Mouse (Mus musculus): Measurements from ENCODE around the gene Gcdh. TPM values are rescaled to one million over a fixed set of nuclear protein-coding genes. Genes with fewer than 3 reads are reported as not detected.

The Gcdh gene
- total and polyA plus RNA-seq, 2 experiments from 2014 or later: 33.5 to 45.5 TPM

DNA sequence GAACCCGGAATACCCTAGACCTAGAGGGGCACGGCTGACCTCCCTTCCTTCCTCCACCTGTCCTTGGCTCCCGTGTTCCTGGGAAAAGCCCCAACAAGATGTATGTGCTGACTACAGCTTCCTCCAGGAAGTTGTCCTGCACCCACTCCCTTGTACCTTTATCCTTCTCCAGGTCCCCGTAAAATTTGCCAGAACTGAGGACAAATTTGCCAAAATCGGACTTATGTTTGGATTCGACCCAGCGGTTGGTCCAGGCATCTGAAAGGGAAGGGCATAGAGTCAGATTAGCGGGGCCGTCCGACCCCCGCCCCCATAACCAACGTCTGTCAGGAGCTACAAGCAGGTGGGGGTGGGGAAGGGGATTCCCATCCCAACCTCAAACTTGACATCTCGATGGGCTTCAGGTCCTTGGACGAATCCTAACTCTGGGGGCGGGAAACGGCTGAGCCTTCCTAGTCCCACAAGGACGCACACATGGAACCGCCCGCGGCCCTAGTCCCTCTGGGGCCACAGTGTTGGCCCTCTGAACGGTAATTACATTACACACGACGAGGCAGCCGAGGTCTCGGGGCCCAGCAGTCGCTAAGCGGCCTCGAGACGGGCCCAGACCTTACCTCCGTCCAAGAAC, 47.5 kb downstream of the Gcdh start:
- Histone ChIP-seq H3K4me1 (ENCODE audit: control insufficient read depth, insufficient read depth) (peaks cover 17% of the 10 kb centered on the region; the same call in 1 of the 2 replicates), H3K4me2 (ENCODE audit: low read depth, low read length) (peak overlapping the region; percentile 67), H3K4me3 (ENCODE audit: low read depth, low read length) (peak overlapping the region; percentile 72), H3K9me3 (replicated peaks; ENCODE audit: control insufficient read depth, low read length) (no peaks in the 10 kb centered on the region), H3K27ac (ENCODE audit: low read depth) (peak overlapping the region; percentile 58), H3K9ac (replicated peaks; ENCODE audit: low read depth, low read length) (peak overlapping the region; percentile 66), H3K36me3 (replicated peaks; ENCODE audit: control insufficient read depth, insufficient read depth, low read length) (peaks cover 42% of the 10 kb centered on the region), H3K27me3 (ENCODE audit: control insufficient read depth, insufficient read depth, low read length) (no peaks in the 10 kb centered on the region)
- peak; percentile 7 for ATAC-seq (ENCODE audit: insufficient read depth, low read depth)
- 0% methylated on average over 30 of the region's 30 CpGs for WGBS
- DNase-seq (ENCODE audit: low spot score): no peak
- no peak for TF ChIP-seq EP300 (IDR thresholded peaks at IDR 0.05; ENCODE audit: low read depth)
- TF ChIP-seq CTCF (IDR thresholded peaks at IDR 0.05; ENCODE audit: low read depth): no peak

- Histone ChIP-seq H3K4me3 (ENCODE audit: low read depth, low read length) (peak overlapping the region; percentile 72), H3K27ac (ENCODE audit: low read depth) (no peak overlapping the region), H3K9me3 (replicated peaks; ENCODE audit: control insufficient read depth, low read length) (no peaks in the 10 kb centered on the region), H3K4me1 (ENCODE audit: control insufficient read depth, insufficient read depth) (peaks cover 17% of the 10 kb centered on the region; the same call in 1 of the 2 replicates), H3K27me3 (ENCODE audit: control insufficient read depth, insufficient read depth, low read length) (no peaks in the 10 kb centered on the region), H3K9ac (replicated peaks; ENCODE audit: low read depth, low read length) (peak overlapping the region; percentile 66), H3K36me3 (replicated peaks; ENCODE audit: control insufficient read depth, insufficient read depth, low read length) (peaks cover 43% of the 10 kb centered on the region), H3K4me2 (ENCODE audit: low read depth, low read length) (peak overlapping the region; percentile 67)
- TF ChIP-seq EP300 (IDR thresholded peaks at IDR 0.05; ENCODE audit: low read depth) (no peak), CTCF (IDR thresholded peaks at IDR 0.05; ENCODE audit: low read depth) (peak; percentile 63)
- WGBS: 9% methylated on average over 12 of the region's 12 CpGs
- ATAC-seq (ENCODE audit: insufficient read depth, low read depth): no peak
- DNase-seq (ENCODE audit: low spot score): peak; percentile 40
These were observed 48.2 kb downstream of the Gcdh start for GRCm38 (mm10) chr8:84845355-84846093.

DNA sequence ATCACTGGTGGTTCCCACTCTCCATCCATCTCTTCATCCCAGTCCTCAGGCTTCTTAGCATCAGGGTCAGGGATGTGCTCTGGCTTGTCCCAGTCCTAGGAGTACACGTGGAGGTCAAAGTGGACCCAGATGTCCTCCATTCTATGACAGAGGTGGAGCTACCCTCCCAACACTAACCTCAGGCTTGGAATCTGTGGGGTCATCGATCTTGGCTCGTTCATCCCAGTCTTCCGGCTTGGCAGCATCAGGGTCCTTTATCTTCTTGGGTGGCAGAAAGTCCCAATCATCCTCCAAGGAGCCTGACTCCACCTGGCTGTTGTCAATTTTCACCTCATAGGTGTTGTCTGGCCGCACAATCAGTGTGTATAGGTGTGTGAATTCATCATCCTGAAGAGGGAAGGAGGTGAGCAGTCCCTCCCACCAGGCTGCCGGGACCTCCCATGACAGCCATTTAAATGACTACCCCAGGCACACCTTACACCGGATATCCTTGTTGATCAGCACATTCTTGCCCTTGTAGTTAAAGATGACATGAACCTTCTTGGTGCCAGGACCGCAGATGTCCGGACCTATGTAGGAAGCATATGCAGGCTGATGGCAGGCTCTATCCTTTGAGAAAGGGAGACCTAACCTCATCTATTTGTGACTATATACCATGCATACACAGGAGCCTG, 49.2 kb downstream of the Gcdh start:
- Histone ChIP-seq H3K9ac (replicated peaks; ENCODE audit: low read depth, low read length) (no peak overlapping the region), H3K36me3 (replicated peaks; ENCODE audit: control insufficient read depth, insufficient read depth, low read length) (peaks cover 43% of the 10 kb centered on the region), H3K4me3 (ENCODE audit: low read depth, low read length) (0 out of 2 replicates have a peak overlapping the region, but pooled peaks have one; percentile 72), H3K4me1 (ENCODE audit: control insufficient read depth, insufficient read depth) (peaks cover 21% of the 10 kb centered on the region; the same call in 1 of the 2 replicates), H3K4me2 (ENCODE audit: low read depth, low read length) (no peak overlapping the region), H3K27me3 (ENCODE audit: control insufficient read depth, insufficient read depth, low read length) (no peaks in the 10 kb centered on the region), H3K9me3 (replicated peaks; ENCODE audit: control insufficient read depth, low read length) (no peaks in the 10 kb centered on the region), H3K27ac (ENCODE audit: low read depth) (no peak overlapping the region)
- 70% methylated on average over 9 of the region's 9 CpGs for WGBS
- ATAC-seq (ENCODE audit: insufficient read depth, low read depth) (no peak), DNase-seq (ENCODE audit: low spot score) (no peak)
- no peak for TF ChIP-seq EP300 (IDR thresholded peaks at IDR 0.05; ENCODE audit: low read depth)
- no peak for TF ChIP-seq CTCF (IDR thresholded peaks at IDR 0.05; ENCODE audit: low read depth)

DNA sequence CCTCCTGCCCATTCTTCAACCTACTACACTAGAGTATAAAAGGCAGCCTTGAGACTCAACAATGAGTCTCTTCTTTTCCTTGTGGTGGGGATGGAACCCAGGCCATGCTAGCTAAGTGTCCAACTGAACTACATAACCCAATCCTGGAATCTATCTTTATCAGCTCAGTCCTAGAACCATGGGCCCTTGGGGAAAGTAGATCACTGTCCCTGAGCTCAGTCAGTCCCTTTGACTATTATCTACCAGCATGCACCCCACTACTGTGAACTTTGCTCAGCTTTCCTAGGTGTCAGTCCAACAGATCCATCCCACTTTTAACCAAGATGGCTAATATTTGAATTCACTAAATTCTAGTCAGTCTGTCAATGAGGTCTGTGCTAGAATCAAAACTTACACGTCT, 52.2 kb downstream of the Gcdh start:
- Histone ChIP-seq H3K9me3 (replicated peaks; ENCODE audit: control insufficient read depth, low read length) (no peaks in the 10 kb centered on the region), H3K27ac (ENCODE audit: low read depth) (no peak overlapping the region; the same call in 1 of the 2 replicates), H3K4me3 (ENCODE audit: low read depth, low read length) (no peak overlapping the region), H3K4me1 (ENCODE audit: control insufficient read depth, insufficient read depth) (peaks cover 18% of the 10 kb centered on the region; the same call in 1 of the 2 replicates), H3K27me3 (ENCODE audit: control insufficient read depth, insufficient read depth, low read length) (no peaks in the 10 kb centered on the region), H3K9ac (replicated peaks; ENCODE audit: low read depth, low read length) (no peak overlapping the region), H3K36me3 (replicated peaks; ENCODE audit: control insufficient read depth, insufficient read depth, low read length) (peaks cover 66% of the 10 kb centered on the region), H3K4me2 (ENCODE audit: low read depth, low read length) (no peak overlapping the region)
- 71% methylated on average over 1 of the region's 1 CpGs for WGBS
- ATAC-seq (ENCODE audit: insufficient read depth, low read depth): no peak
- TF ChIP-seq EP300 (IDR thresholded peaks at IDR 0.05; ENCODE audit: low read depth) (no peak), CTCF (IDR thresholded peaks at IDR 0.05; ENCODE audit: low read depth) (no peak)
- no peak for DNase-seq (ENCODE audit: low spot score)

DNA sequence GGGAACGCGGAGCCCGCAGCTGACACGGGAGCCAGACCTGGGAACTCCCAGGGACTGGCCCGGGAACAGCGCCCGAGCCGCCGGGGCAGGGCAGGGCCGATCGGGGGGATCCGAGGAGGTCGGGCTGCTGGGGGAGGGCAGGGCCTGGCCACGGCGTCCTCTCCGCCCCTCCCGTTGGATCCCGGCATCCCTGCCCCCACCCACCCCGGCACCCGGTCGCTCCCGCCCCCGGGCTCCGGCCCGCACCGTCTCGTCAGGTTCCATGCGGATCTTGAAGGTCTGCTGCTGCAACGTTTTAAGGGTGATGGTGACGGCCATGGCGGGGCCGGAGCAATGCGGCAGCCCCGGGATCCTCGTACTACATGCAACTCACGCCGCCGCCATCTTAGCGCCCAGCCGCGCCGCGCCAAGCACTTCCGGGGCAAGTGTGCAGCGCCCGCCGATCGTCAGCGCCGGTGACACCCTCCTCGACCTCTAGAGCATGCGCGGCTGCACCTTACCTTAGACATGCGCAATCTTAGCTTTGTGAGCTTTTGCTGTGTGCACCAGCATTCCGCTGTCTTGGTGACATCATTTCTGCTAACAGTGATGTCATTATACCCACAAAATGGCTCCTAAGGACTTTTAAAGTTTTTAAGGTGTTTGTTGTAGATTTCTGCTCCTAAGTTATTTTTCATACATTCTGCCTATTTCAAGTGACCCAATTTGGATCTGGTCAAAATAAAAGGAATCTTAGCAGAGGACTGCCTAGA, 53.3 kb downstream of the Gcdh start, which contains the start of gene Rad23a:
Gene Rad23a, minus strand, starts transcription at position 418 of the 752 bp plus-strand sequence.
- TF ChIP-seq EP300 (IDR thresholded peaks at IDR 0.05; ENCODE audit: low read depth) (0 out of 2 replicates have a peak, but pooled peaks have one; percentile 12), CTCF (IDR thresholded peaks at IDR 0.05; ENCODE audit: low read depth) (no peak)
- under 1% methylated on average over 54 of the region's 55 CpGs for WGBS
- H3K4me2 ChIP-seq (ENCODE audit: low read depth, low read length): peak within 1 kb of the TSS; percentile 78
- peaks cover 15% of the 10 kb centered on the region; the same call in 1 of the 2 replicates for H3K4me1 ChIP-seq (ENCODE audit: control insufficient read depth, insufficient read depth)
- peak within 1 kb of the TSS; percentile 93 for H3K4me3 ChIP-seq (ENCODE audit: low read depth, low read length)
- no peaks in the 10 kb centered on the region for H3K27me3 ChIP-seq (ENCODE audit: control insufficient read depth, insufficient read depth, low read length)
- H3K9me3 ChIP-seq (replicated peaks; ENCODE audit: control insufficient read depth, low read length): no peaks in the 10 kb centered on the region
- H3K27ac ChIP-seq (ENCODE audit: low read depth): peak within 1 kb of the TSS; percentile 86
- H3K9ac ChIP-seq (replicated peaks; ENCODE audit: low read depth, low read length): peak within 1 kb of the TSS; percentile 80
- peaks cover 77% of the 10 kb centered on the region for H3K36me3 ChIP-seq (replicated peaks; ENCODE audit: control insufficient read depth, insufficient read depth, low read length)
- peak; percentile 96 for DNase-seq (ENCODE audit: low spot score)
- ATAC-seq (ENCODE audit: insufficient read depth, low read depth): peak; percentile 96
